Mouse (Mus musculus) thymus, adult 2 months (tissue): Measurements from ENCODE around the gene Rsu1. TPM values are rescaled to one million over a fixed set of nuclear protein-coding genes. Genes with fewer than 3 reads are reported as not detected.

Experiments
- DNase-seq: peaks from one replicate; pipeline ENCODE4 v3.0.0; 2021
- H3K27ac ChIP-seq: fragments of 200-500 bp; 2 replicates; pipeline ENCODE4 v1.5.1; 2012; ENCODE audit warnings: low read length, control low read depth; ENCODE audit not compliant: control insufficient read depth, insufficient read depth
- H3K27me3 ChIP-seq: fragments of 200-500 bp; 2 replicates; pipeline ENCODE4 v1.6.1; 2012; ENCODE audit warnings: mild to moderate bottlenecking, low read length, moderate library complexity, mixed read lengths; ENCODE audit not compliant: control insufficient read depth, insufficient read depth
- H3K36me3 ChIP-seq: fragments of 200-500 bp; 2 replicates; pipeline ENCODE4 v1.6.1; 2012; ENCODE audit warnings: mild to moderate bottlenecking, low read length, moderate library complexity; ENCODE audit not compliant: control insufficient read depth, insufficient read depth
- H3K4me1 ChIP-seq: fragments of 200-500 bp; replicated peaks from 2 replicates; pipeline ENCODE4 v1.6.1; 2012; ENCODE audit warnings: low read length; ENCODE audit not compliant: control insufficient read depth, insufficient read depth
- H3K4me3 ChIP-seq: fragments of 200-500 bp; 2 replicates; pipeline ENCODE4 v1.5.1; 2012; ENCODE audit warnings: mild to moderate bottlenecking, low read length, control low read depth, moderate library complexity; ENCODE audit not compliant: control insufficient read depth, insufficient read depth
- CTCF ChIP-seq: fragments of 200-500 bp; IDR thresholded peaks from 2 replicates; pipeline ENCODE4 v1.5.1; 2012; ENCODE audit warnings: mild to moderate bottlenecking, control low read depth, low read length, moderate library complexity, borderline replicate concordance; ENCODE audit not compliant: control insufficient read depth, poor library complexity, insufficient read depth; ENCODE audit errors: extremely low read depth
- POLR2A ChIP-seq: fragments of 200-500 bp; IDR thresholded peaks from 2 replicates; pipeline ENCODE4 v1.6.1; 2012; ENCODE audit warnings: mild to moderate bottlenecking, low read length, control low read depth, moderate library complexity; ENCODE audit not compliant: control insufficient read depth, poor library complexity, insufficient read depth; ENCODE audit errors: extremely low read depth
- WGBS: fragments of 180-500 bp; shearing (Covaris S2); methylation state at CpG from one replicate; pipeline ENCODE4 v1.1.7; 2018; 5-methylcytosine and 5-hydroxymethylcytosine counted together
- polyA plus RNA-seq: library from polyadenylated mRNA; depleted of rRNA; stranded (reverse); fragments of >200 nt; gene quantifications from 2 replicates; pipeline ENCODE4 v1.2.3, GENCODE M21; 2012

The Rsu1 gene
- polyA plus RNA-seq, 1 experiment: 43.0 TPM

DNA sequence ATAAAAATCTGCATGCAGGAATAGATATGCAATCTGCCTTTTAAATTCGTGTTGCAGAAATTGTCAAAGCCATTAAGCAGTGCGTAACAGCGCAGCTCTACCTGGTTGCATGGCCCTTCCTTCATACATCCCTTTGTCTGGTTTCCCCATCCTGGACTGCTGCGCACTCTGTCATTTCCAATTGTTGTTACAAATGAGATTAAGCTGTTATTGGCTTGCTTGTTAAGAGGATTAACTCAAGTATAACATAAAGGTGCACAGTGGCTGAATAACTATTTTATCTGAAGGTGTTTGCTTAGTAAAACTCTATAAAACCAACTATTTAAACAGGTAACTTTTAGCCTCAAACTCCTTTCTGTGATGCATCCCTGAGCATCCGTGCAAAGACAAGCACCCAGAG, 150.8 kb downstream of the Rsu1 start:
- no peak overlapping the region for H3K4me3 ChIP-seq
- DNase-seq: no peak
- WGBS: 92% methylated on average over 5 of the region's 5 CpGs
- H3K4me1 ChIP-seq: no peaks in the 10 kb centered on the region
- H3K36me3 ChIP-seq: no peaks in the 10 kb centered on the region
- TF ChIP-seq POLR2A (no peak), CTCF (no peak)
- H3K27ac ChIP-seq: no peak overlapping the region
- H3K27me3 ChIP-seq: no peaks in the 10 kb centered on the region

DNA sequence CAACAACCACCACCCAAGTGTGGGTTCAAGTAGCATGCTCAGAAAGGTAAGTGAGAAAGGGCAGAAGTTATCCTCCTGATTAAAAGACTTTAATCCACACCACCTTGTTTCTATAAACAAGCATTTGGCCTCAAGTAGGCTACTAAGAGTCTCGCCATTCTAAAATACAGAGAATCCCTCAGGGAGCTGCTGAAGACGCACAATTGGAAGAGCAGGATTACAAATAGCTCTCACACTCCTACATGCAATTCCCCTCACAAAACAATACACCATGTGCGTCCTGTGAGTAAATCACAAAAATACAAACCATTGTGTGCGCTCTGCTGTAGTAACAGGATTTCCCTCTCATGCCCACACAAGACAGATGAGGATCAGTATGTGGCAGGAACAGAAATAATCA, 153.3 kb downstream of the Rsu1 start:
- Histone ChIP-seq H3K27me3 (no peaks in the 10 kb centered on the region), H3K4me3 (no peak overlapping the region), H3K27ac (no peak overlapping the region), H3K4me1 (no peaks in the 10 kb centered on the region), H3K36me3 (no peaks in the 10 kb centered on the region)
- TF ChIP-seq POLR2A: no peak
- no peak for TF ChIP-seq CTCF
- no peak for DNase-seq
- WGBS: 98% methylated on average over 4 of the region's 4 CpGs

DNA sequence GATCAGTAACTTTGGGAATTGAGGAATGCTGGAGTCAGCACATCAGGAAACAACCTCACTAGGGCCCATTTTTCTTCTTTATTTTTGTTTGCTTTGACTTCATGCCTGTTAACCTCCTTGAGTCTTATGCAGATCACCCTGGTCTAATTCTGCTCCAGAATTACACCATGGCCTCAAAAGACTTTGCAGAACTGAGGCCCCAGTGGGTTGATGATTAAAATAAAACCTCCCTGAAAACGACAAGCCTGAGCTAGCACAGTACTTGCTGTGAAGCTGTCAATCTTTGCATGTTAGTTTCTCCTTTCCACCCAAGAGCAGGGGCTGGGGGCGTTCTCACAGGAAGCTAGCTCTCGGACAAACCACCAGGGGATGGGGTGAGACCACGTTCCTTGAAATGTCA, 164.7 kb downstream of the Rsu1 start:
- Histone ChIP-seq H3K36me3 (no peaks in the 10 kb centered on the region), H3K4me1 (0 out of 2 replicates have a peak, but pooled peaks cover 2% of the 10 kb centered on the region), H3K27ac (no peak overlapping the region), H3K4me3 (no peak overlapping the region), H3K27me3 (no peaks in the 10 kb centered on the region)
- no peak for TF ChIP-seq CTCF
- TF ChIP-seq POLR2A: no peak
- DNase-seq: no peak
- 71% methylated on average over 4 of the region's 4 CpGs for WGBS

DNA sequence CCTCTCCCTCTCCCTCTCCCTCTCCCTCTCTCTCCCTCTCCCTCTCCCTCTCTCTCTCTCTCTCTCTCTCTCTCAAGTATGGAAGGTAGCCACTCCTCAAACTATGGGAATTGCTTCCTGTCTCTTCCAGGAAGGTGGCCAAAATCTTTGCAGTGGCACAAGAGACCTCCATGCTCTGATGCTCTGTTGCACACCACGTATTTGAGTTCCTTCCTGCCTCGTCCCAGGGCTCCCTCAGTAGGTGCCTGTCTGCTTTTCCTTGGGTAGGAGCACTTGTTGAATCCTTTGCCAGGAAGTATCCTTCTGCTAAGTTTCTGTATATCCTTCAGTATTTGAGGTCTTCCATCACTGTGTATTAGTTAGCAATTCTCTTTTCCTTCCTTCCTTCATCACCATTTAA, 166.8 kb downstream of the Rsu1 start:
- DNase-seq: no peak
- no peak for TF ChIP-seq POLR2A
- no peak for TF ChIP-seq CTCF
- WGBS: 85% methylated on average over 2 of the region's 2 CpGs
- Histone ChIP-seq H3K36me3 (no peaks in the 10 kb centered on the region), H3K4me3 (no peak overlapping the region), H3K4me1 (0 out of 2 replicates have a peak, but pooled peaks cover 2% of the 10 kb centered on the region), H3K27ac (no peak overlapping the region), H3K27me3 (no peaks in the 10 kb centered on the region)

DNA sequence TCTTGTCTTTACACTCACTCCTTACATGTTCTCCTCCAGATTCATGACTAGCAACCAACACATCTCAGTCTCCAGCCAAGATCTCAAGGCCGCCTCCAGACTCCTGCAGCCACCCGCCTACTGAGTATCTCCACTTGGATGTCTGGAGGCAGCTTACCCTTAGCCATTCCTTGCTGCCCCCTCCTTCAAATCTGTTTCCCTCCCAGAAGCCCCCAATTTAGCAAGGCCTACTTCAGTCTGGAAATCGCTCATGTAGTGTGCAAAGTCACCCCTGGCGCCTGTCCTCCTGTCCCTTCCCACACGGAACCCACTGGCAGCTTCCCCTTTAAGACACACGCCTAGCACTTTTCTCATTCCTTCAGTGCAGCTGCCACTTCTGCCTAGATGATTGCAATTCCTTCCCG, 167.4 kb downstream of the Rsu1 start:
- TF ChIP-seq CTCF (no peak), POLR2A (no peak)
- Histone ChIP-seq H3K27ac (no peak overlapping the region), H3K4me3 (no peak overlapping the region), H3K36me3 (no peaks in the 10 kb centered on the region), H3K4me1 (0 out of 2 replicates have a peak, but pooled peaks cover 2% of the 10 kb centered on the region), H3K27me3 (no peaks in the 10 kb centered on the region)
- WGBS: 87% methylated on average over 7 of the region's 7 CpGs
- no peak for DNase-seq

DNA sequence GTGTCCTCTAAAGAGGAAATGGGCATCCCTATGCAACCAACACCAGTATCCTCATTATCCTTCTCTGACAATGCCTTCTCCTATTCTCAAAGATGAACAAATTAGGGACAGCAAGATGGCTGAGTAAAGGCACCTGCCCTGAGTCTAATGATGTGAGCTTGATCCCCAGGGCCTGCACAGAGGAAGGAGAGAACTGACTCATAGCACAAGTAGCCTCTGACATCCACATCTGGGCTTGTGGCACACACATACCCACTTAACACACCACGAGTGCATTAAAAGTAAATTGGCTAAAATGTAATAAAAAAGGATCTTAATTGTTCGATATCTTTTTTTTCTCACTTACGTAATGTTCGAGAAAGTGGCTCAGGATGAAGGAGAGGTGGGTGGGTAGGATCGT, 177.2 kb downstream of the Rsu1 start:
- no peaks in the 10 kb centered on the region for H3K36me3 ChIP-seq

DNA sequence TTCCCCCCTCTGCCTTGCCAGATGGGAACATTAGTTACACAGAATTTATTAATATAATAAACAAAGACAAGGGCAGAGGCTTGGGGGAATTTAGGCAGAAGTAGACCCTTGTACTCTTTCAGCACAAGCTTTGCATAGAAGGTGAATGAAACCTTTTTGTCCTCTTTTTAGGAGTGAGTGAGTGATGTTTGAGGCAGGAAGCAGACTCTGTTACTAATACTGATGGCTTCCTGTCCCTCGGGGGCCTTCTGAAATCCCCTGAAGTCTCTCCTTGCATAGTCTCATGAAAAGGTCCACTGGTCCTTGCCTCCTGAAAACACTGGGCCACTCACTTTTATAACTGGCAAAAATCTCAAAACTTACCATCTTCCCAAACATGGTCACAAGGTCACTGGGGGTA, 177.6 kb downstream of the Rsu1 start:
- TF ChIP-seq POLR2A (no peak), CTCF (no peak)
- Histone ChIP-seq H3K4me3 (no peak overlapping the region), H3K36me3 (no peaks in the 10 kb centered on the region), H3K27ac (no peak overlapping the region), H3K27me3 (no peaks in the 10 kb centered on the region), H3K4me1 (no peaks in the 10 kb centered on the region)
- WGBS: 94% methylated on average over 1 of the region's 1 CpGs
- DNase-seq: no peak

More for the DNA sequence above, 177.2 kb downstream of the Rsu1 start:
- DNase-seq: no peak
- 98% methylated on average over 5 of the region's 5 CpGs for WGBS
- Histone ChIP-seq H3K4me1 (no peaks in the 10 kb centered on the region), H3K27me3 (no peaks in the 10 kb centered on the region), H3K4me3 (no peak overlapping the region), H3K27ac (no peak overlapping the region)
- TF ChIP-seq CTCF: no peak
